Mouse (Mus musculus) hindbrain, embryonic 11.5 days (tissue): Measurements from ENCODE around the gene Twistnb. TPM values are rescaled to one million over a fixed set of nuclear protein-coding genes. Genes with fewer than 3 reads are reported as not detected.

Experiments
- ATAC-seq: fragments of 200-750 bp; cut with Nextera tagmentation; 2 replicates; pipeline ENCODE4 v1.8.0; 2017; ENCODE audit warnings: mild to moderate bottlenecking, moderate TSS enrichment, moderate library complexity; ENCODE audit not compliant: low FRiP score
- DNase-seq: peaks from one replicate; pipeline ENCODE4 v3.0.0-alpha.2; 2015; ENCODE audit warnings: low spot score
- H3K27ac ChIP-seq: fragments of 300-500 bp; sonication (generic); 2 replicates; pipeline ENCODE4 v1.5.1; 2014; ENCODE audit warnings: mild to moderate bottlenecking, low read depth, low read length
- H3K27me3 ChIP-seq: fragments of 300-500 bp; sonication (generic); 2 replicates; pipeline ENCODE4 v1.6.1; 2014; ENCODE audit warnings: mild to moderate bottlenecking, low read length, moderate library complexity, mixed read lengths; ENCODE audit not compliant: control insufficient read depth, insufficient read depth
- H3K36me3 ChIP-seq: fragments of 300-500 bp; sonication (generic); 2 replicates; pipeline ENCODE4 v1.6.1; 2014; ENCODE audit warnings: mild to moderate bottlenecking, low read length, moderate library complexity, mixed read lengths; ENCODE audit not compliant: control insufficient read depth, insufficient read depth
- H3K4me1 ChIP-seq: fragments of 300-500 bp; sonication (generic); replicated peaks from 2 replicates; pipeline ENCODE4 v1.6.1; 2014; ENCODE audit warnings: low read length, mixed read lengths; ENCODE audit not compliant: control insufficient read depth, insufficient read depth
- H3K4me2 ChIP-seq: fragments of 300-500 bp; sonication (generic); replicated peaks from 2 replicates; pipeline ENCODE4 v1.6.1; 2014; ENCODE audit warnings: mild to moderate bottlenecking, low read depth, low read length
- H3K4me3 ChIP-seq: fragments of 300-500 bp; sonication (generic); 2 replicates; pipeline ENCODE4 v1.5.1; 2014; ENCODE audit warnings: low read depth, low read length
- H3K9ac ChIP-seq: fragments of 300-500 bp; sonication (generic); 2 replicates; pipeline ENCODE4 v1.6.1; 2014; ENCODE audit warnings: low read depth, low read length
- H3K9me3 ChIP-seq: fragments of 300-500 bp; sonication (generic); 2 replicates; pipeline ENCODE4 v1.6.1; 2016; ENCODE audit warnings: low read length; ENCODE audit not compliant: control insufficient read depth
- WGBS: fragments of 180-500 bp; shearing (Covaris S2); extraction: QIAGEN DNeasy Blood & Tissue Kit; methylation state at CpG from one replicate; pipeline ENCODE4 v1.1.7; 2014; 5-methylcytosine and 5-hydroxymethylcytosine counted together
- polyA plus RNA-seq: library from polyadenylated mRNA; unstranded; fragments of >200 nt; fragmentation: Nextera tagmentation; extraction: Ambion mirVana; gene quantifications from 2 replicates; pipeline ENCODE4 v1.2.1, GENCODE M21; 2014

The Twistnb gene
- polyA plus RNA-seq, 1 experiment from 2014 or later, result 47.5 TPM

- no peak for DNase-seq
- 53% methylated on average over 6 of the region's 6 CpGs for WGBS
Observed at GRCm38 (mm10) chr12:33411580-33412151, 17.8 kb upstream of the Twistnb start.

GRCm38 (mm10) chr12:33424329-33424728, 5.1 kb upstream of the Twistnb start:
- H3K9me3 ChIP-seq, result no peaks in the 10 kb centered on the region
- DNase-seq, result peak; percentile 51
- no peak overlapping the region for H3K4me3 ChIP-seq
- H3K4me1 ChIP-seq, result no peaks in the 10 kb centered on the region
- H3K36me3 ChIP-seq, result no peaks in the 10 kb centered on the region
- 38% methylated on average over 3 of the region's 3 CpGs for WGBS
- no peak overlapping the region for H3K27ac ChIP-seq
- H3K4me2 ChIP-seq, result no peak overlapping the region
- no peak overlapping the region for H3K9ac ChIP-seq
- H3K27me3 ChIP-seq, result no peaks in the 10 kb centered on the region
- ATAC-seq, result no peak; the same call in 1 of the 2 replicates

More at GRCm38 (mm10) chr12:33411580-33412151, 17.8 kb upstream of the Twistnb start:
- Histone ChIP-seq H3K36me3 (no peaks in the 10 kb centered on the region), H3K4me3 (no peak overlapping the region), H3K4me2 (no peak overlapping the region), H3K9ac (no peak overlapping the region), H3K9me3 (no peaks in the 10 kb centered on the region), H3K27me3 (no peaks in the 10 kb centered on the region), H3K4me1 (no peaks in the 10 kb centered on the region), H3K27ac (no peak overlapping the region)
- no peak for ATAC-seq

GRCm38 (mm10) chr12:33427293-33427692, 2.1 kb upstream of the Twistnb start:
- WGBS, result 27% methylated on average over 3 of the region's 3 CpGs
- no peaks in the 10 kb centered on the region for H3K9me3 ChIP-seq
- no peak overlapping the region for H3K4me3 ChIP-seq
- no peak for ATAC-seq
- no peak overlapping the region for H3K9ac ChIP-seq
- no peaks in the 10 kb centered on the region for H3K36me3 ChIP-seq
- DNase-seq, result no peak
- H3K27me3 ChIP-seq, result no peaks in the 10 kb centered on the region
- H3K27ac ChIP-seq, result no peak overlapping the region
- no peak overlapping the region for H3K4me2 ChIP-seq
- no peaks in the 10 kb centered on the region; the same call in 1 of the 2 replicates for H3K4me1 ChIP-seq

GRCm38 (mm10) chr12:33427726-33428125, 1.7 kb upstream of the Twistnb start:
- Histone ChIP-seq H3K27me3 (no peaks in the 10 kb centered on the region), H3K4me2 (no peak overlapping the region), H3K27ac (no peak overlapping the region), H3K36me3 (no peaks in the 10 kb centered on the region), H3K9me3 (no peaks in the 10 kb centered on the region), H3K4me3 (no peak overlapping the region), H3K4me1 (no peaks in the 10 kb centered on the region; the same call in 1 of the 2 replicates), H3K9ac (no peak overlapping the region)
- 75% methylated on average over 2 of the region's 2 CpGs for WGBS
- ATAC-seq, result no peak
- DNase-seq, result no peak

GRCm38 (mm10) chr12:33433812-33434211, 4.4 kb downstream of the Twistnb start:
- no peak for ATAC-seq
- no peak overlapping the region for H3K4me3 ChIP-seq
- no peak overlapping the region for H3K4me2 ChIP-seq
- H3K27ac ChIP-seq, result no peak overlapping the region
- H3K36me3 ChIP-seq, result no peaks in the 10 kb centered on the region
- H3K27me3 ChIP-seq, result no peaks in the 10 kb centered on the region
- H3K9ac ChIP-seq, result no peak overlapping the region
- WGBS, result 93% methylated on average over 9 of the region's 9 CpGs
- no peak for DNase-seq
- H3K4me1 ChIP-seq, result no peaks in the 10 kb centered on the region; the same call in 1 of the 2 replicates
- no peaks in the 10 kb centered on the region for H3K9me3 ChIP-seq

- DNase-seq (no peak), ATAC-seq (no peak)
- no peak overlapping the region for H3K9ac ChIP-seq
- no peaks in the 10 kb centered on the region for H3K9me3 ChIP-seq
- H3K4me2 ChIP-seq, result no peak overlapping the region
- no peak overlapping the region for H3K27ac ChIP-seq
- no peaks in the 10 kb centered on the region; the same call in 1 of the 2 replicates for H3K4me1 ChIP-seq
- H3K27me3 ChIP-seq, result no peaks in the 10 kb centered on the region
- WGBS, result 98% methylated on average over 4 of the region's 4 CpGs
- H3K36me3 ChIP-seq, result no peaks in the 10 kb centered on the region
- no peak overlapping the region for H3K4me3 ChIP-seq
Observed at GRCm38 (mm10) chr12:33434758-33435157, 5.3 kb downstream of the Twistnb start.

GRCm38 (mm10) chr12:33455418-33455817, 26.0 kb downstream of the Twistnb start:
- no peaks in the 10 kb centered on the region for H3K4me1 ChIP-seq
- no peaks in the 10 kb centered on the region for H3K9me3 ChIP-seq
- DNase-seq (no peak), ATAC-seq (no peak)
- H3K36me3 ChIP-seq, result no peaks in the 10 kb centered on the region
- no peaks in the 10 kb centered on the region for H3K27me3 ChIP-seq
- H3K4me3 ChIP-seq, result no peak overlapping the region
- WGBS, result 86% methylated on average over 7 of the region's 7 CpGs
- no peak overlapping the region for H3K4me2 ChIP-seq
- H3K27ac ChIP-seq, result no peak overlapping the region
- no peak overlapping the region for H3K9ac ChIP-seq

GRCm38 (mm10) chr12:33456242-33456641, 26.8 kb downstream of the Twistnb start:
- Histone ChIP-seq H3K36me3 (no peaks in the 10 kb centered on the region), H3K4me3 (no peak overlapping the region), H3K9me3 (no peaks in the 10 kb centered on the region), H3K4me2 (no peak overlapping the region), H3K27me3 (no peaks in the 10 kb centered on the region), H3K9ac (no peak overlapping the region), H3K4me1 (no peaks in the 10 kb centered on the region), H3K27ac (no peak overlapping the region)
- whole genome bisulfite sequencing, result 35% methylated on average over 5 of the region's 5 CpGs
- ATAC-seq (no peak), DNase-seq (no peak)

- 30% methylated on average over 5 of the region's 5 CpGs for WGBS
Observed at GRCm38 (mm10) chr12:33480975-33481374, 51.5 kb downstream of the Twistnb start.

More at GRCm38 (mm10) chr12:33480975-33481374, 51.5 kb downstream of the Twistnb start:
- no peak overlapping the region for H3K4me3 ChIP-seq
- H3K36me3 ChIP-seq, result no peaks in the 10 kb centered on the region
- H3K9me3 ChIP-seq, result no peaks in the 10 kb centered on the region
- ATAC-seq (no peak), DNase-seq (peak; percentile 40)
- no peak overlapping the region for H3K4me2 ChIP-seq
- H3K9ac ChIP-seq, result no peak overlapping the region
- H3K27me3 ChIP-seq, result no peaks in the 10 kb centered on the region
- no peak overlapping the region for H3K27ac ChIP-seq
- no peaks in the 10 kb centered on the region for H3K4me1 ChIP-seq
